Mouse (Mus musculus): ENCODE results near the gene Tprkb.
"Not testable (repeated sequence)": the region's sequence is repeated elsewhere in the genome, so short reads cannot be mapped to it uniquely, and the experiment has no call there.

Gene Tprkb

GRCm38 (mm10) chr6:85915539-85916513 is 4.2 kb downstream of the Tprkb start, which contains the start of gene Nat8f1:
Gene Nat8f1 (minus strand): TSS chr6:85915687.
- DNase-seq (ENCODE audit: low read depth, low spot score): peak; percentile 94

DNA sequence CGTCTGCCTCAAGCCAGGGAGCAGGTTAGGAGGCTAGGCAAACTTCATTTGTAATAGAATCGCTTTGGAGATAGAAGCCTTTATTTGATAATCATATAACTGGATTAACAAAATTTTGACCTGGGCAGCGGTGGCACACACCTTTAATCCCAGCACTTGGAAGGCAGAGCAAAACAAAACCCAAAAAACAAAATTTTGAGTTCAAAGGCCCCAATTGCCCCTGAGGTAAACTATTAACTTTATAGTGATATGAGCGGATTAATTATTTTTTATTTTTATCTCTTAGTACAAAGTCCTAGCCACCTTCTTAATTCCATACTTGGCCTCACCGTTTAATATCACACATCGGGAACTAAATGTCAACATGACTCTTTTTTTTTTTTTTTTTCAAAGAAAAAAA is 4.9 kb downstream of the Tprkb start:
- DNase-seq (ENCODE audit: low read depth, low spot score): no peak

DNA sequence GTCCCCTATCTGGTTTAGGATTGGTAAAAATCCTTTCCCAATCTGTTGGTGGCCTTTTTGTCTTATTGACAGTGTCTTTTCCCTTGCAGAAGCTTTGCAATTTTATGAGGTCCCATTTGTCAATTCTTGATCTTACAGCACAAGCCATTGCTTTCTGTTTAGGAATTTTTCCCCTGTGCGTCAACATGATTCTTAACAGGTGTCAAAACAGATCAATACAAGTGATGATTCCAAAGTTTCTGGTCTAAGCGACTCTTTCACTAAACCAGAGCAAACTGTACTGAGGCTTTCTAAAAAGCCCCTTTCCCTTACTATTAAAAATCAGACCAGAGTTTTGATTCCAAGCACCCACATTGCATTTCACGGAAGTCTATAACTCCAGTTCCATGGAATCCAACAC is 6.7 kb downstream of the Tprkb start:
- not testable (repeated sequence) for DNase-seq (ENCODE audit: low read depth, low spot score)

DNA sequence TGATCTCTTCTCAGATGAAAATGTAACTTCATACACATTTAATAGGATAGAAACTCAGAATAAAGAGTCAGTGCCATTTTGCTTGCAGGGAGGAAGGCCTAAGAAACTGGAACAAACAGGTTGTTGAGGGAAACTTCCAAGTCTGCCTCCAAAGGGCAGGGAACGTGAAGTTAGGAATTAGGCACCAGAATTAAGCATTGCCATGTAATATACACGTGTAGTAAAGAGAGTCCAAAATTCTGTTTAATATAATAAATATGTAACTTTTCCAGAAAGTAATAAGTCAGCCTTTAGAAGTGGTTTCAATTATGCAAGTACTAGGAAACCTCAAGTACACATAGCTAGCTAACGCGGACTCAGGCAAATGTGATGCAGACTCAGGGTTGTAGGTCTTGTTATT is 7.7 kb downstream of the Tprkb start:
- no peak for DNase-seq (ENCODE audit: low read depth, low spot score)

GRCm38 (mm10) chr6:85923643-85924042 is 12.0 kb downstream of the Tprkb start:
- DNase-seq (ENCODE audit: low read depth, low spot score): no peak

DNA sequence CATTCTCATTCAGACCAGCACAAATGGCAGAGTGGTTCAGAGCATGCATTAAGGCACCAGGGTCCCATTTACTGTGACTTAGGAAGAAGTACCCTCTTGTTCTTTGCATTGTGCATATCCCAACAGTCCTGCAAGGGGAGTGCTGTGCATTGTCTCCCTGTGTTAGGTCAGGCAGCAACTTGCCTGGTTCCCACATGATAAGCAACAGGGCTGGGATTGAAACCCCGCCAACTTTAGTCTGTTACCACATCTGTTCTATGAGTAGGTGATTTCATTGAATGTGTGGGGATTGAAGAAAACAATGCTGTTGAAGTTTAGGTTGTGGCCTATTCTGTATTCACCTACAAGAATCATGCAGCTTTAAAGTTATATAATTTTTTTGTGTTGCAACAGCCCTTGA is 15.0 kb downstream of the Tprkb start:
- no peak for DNase-seq (ENCODE audit: low read depth, low spot score)

DNA sequence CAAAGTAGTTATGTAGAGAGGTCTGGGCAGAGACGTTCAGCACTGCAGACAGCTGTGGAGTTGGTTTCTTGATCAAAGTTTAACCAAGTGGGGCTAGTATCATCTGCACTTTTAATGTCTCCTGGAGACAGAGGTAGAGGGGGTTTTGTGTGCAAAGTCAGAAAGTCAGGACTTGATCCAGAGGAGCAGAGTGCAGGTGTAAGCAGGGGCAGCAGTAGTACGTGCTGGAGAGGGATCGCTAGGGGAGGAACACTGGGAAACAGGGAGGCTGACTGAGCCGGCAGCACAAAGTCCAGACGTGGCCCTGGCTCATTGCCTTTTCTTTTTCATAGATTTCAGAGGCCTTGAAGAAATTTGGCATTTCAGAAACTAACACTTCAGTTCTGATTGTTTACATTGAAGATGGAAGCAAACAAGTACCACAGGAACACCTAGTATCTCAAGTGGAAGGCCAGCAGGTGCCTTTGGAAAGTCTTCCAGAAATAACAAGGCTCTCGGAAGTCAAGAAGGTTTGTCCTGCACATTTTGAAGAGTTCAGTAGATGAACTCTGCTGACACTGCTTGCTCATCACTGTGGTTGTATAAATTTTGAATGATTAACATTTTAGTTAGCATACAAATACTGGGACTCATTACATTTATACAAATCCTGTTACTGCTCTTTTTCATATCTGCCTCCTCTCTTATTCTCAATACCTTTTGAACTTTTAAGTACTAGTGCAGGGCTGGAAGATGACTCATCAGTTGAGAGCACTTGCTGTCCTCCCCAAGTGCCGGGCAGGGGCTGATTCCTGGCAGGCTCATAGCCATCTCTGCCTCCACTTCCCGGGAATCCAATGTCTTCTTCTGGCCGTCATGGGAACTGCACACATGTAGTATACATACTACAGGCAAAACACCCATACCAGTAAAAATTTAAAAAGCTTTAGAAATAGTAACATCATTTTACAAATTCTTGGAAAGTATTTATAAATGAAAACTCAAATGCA is 16.1 kb downstream of the Tprkb start:
- no peak for DNase-seq (ENCODE audit: low read depth, low spot score)

- no peak for DNase-seq (ENCODE audit: low read depth, low spot score)
Observed at GRCm38 (mm10) chr6:85929312-85929711, 17.6 kb downstream of the Tprkb start.

DNA sequence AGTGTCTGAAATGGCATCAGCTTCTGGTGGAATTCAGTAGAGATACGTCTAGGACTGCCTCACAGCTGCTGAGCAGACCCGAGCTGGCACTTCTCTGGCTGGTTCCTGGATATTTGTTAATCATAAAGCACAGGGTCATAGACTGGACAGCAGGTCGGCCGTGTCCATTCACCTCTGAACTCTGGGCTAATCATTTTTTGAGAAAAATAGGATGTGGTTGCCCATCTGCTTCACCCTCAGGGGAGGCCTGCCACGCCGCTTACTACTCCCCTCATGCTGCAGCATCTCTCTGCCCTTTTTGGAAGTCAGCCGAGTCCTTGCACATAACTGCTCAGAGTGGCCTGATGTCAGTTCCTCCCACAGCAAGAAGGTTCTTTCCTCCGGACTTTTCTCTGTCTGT is 22.4 kb downstream of the Tprkb start:
- no peak for DNase-seq (ENCODE audit: low read depth, low spot score)

DNA sequence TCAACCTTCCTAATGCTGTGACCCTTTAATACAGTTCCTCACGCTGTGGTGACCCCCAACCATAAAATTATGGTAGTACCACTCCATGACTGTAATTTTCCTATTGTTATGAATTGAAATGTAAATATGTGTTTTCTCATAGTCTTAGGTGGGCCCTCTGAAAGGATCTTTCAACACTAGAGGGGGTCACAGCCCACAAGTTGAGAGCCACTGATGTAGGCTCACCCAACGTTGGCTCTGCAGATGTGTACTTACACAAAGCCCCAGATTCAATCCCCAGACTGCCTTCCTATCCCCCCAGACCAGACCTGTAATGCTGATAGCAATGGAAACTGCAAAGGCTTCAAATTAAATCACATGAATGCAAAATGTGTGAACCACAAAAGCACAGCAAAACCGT is 24.0 kb downstream of the Tprkb start:
- no peak for DNase-seq (ENCODE audit: low read depth, low spot score)

- peak; percentile 78 for DNase-seq (ENCODE audit: low read depth, low spot score)
Observed at GRCm38 (mm10) chr6:85936508-85937465, 25.1 kb downstream of the Tprkb start.

- DNase-seq (ENCODE audit: low read depth, low spot score): peak; percentile 16
Observed at GRCm38 (mm10) chr6:85938701-85939100, 27.0 kb downstream of the Tprkb start.

DNA sequence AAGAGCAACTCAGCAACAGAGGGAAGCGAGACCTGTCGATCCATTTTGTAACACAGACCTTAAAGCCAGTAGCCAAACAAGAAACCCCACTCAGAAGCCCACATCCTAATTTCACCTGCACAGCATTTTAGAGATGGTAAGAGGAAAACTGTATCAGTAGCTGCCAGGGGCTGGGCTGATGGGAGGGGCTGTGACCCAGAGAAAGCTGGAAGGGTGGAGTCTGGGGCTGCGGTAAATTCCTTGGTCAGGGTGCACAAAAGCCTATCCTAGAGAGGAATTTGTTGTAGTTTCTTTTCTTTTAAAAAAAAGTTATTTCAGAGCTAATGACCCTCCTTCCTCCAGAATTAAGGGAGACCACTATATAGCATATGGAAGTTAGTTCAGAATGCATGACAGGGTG is 30.8 kb downstream of the Tprkb start:
- DNase-seq (ENCODE audit: low read depth, low spot score): no peak

DNA sequence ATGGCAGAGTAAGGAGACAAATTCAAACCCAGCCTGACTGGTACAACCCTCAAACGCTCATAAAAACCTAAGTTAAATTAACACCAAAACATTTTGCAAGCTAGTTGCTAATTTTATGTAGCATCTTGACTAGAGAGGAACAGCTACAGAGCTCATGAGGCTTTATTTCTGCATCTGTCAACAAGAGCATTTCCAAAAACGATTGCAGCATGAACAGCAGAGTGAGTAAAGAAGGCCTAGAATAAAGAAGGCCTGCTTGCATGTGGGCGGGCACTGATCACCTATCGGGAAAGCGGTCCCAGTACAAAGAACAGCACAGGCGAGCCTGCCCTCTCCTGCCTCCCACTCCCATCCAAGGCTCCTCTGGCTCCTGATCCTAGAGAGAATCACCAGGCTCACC is 36.9 kb downstream of the Tprkb start:
- DNase-seq (ENCODE audit: low read depth, low spot score): no peak

GRCm38 (mm10) chr6:85957581-85957980 is 45.9 kb downstream of the Tprkb start:
- no peak for DNase-seq (ENCODE audit: low read depth, low spot score)

- DNase-seq (ENCODE audit: low read depth, low spot score): peak; percentile 95
Observed at GRCm38 (mm10) chr6:85961101-85962091, 49.7 kb downstream of the Tprkb start, which contains the start of gene Dusp11. Gene Dusp11 (minus strand): TSS chr6:85961667.

DNA sequence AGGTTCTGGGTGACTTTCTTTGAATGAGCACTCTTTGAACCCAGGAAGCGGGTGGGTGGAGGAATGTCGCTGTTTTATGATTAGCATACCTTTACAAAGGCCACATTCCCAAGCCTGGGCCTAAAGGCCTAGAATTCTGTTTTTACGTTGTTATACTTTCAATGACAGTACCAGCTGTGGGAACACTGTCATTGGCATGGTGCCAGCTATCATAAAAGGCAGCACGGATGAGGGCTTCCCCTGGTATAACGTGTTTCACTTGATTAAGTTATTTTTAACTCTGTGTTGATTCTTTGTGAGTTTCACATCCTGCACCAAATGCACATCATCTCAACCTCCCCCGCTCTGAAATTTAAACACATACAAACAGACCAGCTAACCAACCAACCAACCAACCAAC is 54.4 kb downstream of the Tprkb start:
- DNase-seq (ENCODE audit: low read depth, low spot score): peak; percentile 81

DNA sequence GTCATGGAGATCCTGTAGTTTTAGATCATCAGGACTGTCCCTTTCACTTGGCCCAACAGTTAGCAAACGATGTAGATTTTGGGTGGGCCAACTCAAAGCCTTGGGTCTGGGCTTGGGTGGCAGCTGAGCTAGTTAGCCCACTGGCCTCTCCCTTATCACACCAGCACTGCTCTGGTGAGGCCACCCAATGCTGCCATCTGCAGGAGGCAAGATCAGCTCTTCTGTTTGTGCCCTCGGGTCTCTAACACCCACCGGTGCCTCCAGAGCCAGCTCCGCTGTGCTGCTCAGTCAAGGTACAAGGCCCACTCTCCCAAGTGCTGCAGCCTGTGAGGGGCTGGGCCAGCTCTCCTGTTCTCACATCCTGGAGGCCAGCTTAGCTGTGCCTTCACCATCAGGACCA is 55.0 kb downstream of the Tprkb start:
- peak; percentile 45 for DNase-seq (ENCODE audit: low read depth, low spot score)

DNA sequence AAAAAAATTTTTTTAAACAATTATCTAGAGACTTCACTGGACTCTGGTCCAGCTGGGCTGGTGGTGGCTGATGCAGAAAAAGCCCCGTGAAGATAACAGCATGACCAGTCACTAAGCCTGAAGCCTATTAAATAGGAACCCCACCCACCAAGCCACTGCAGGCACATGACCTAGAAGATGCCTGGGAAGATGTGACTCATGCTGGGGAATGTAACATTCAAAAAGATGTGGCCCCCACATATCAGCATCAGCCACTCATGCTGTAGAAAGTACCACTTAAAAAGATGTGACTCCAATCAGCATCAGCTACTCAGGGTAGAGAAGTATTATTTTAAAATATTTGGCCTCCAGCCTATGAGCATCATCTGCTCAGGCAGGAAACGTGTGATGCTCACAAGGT is 58.2 kb downstream of the Tprkb start:
- DNase-seq (ENCODE audit: low read depth, low spot score): no peak

GRCm38 (mm10) chr6:85972699-85973098 is 61.0 kb downstream of the Tprkb start:
- DNase-seq (ENCODE audit: low read depth, low spot score): no peak
